Mouse (Mus musculus) spleen, adult 2 months (tissue): ENCODE measurements around the gene P2rx1. TPM values are rescaled to one million over a fixed set of nuclear protein-coding genes. Genes with fewer than 3 reads are reported as not detected.

ENCODE experiments used
- DNase-seq, 2 experiments: peaks; one replicate each; pipeline versions ENCODE4 v3.0.0 to v3.0.0-alpha.2; 2012 to 2021; ENCODE audit warnings: low spot score in 2 of 2, low read depth in 1 of 2
- H3K27ac ChIP-seq: fragments of 200-500 bp; 2 replicates; pipeline ENCODE4 v1.5.1; 2012; ENCODE audit warnings: low read length, inconsistent platforms; ENCODE audit not compliant: insufficient read depth
- H3K27me3 ChIP-seq: fragments of 200-500 bp; 2 replicates; pipeline ENCODE4 v1.6.1; 2012; ENCODE audit warnings: mild to moderate bottlenecking, moderate library complexity, low read length, inconsistent platforms; ENCODE audit not compliant: control insufficient read depth, insufficient read depth
- H3K36me3 ChIP-seq: fragments of 200-500 bp; 2 replicates; pipeline ENCODE4 v1.6.1; 2012; ENCODE audit warnings: mild to moderate bottlenecking, low read length, inconsistent platforms; ENCODE audit not compliant: control insufficient read depth, insufficient read depth
- H3K4me1 ChIP-seq: fragments of 200-500 bp; 2 replicates; pipeline ENCODE4 v1.6.1; 2011; ENCODE audit warnings: inconsistent platforms; ENCODE audit not compliant: control insufficient read depth, insufficient read depth, insufficient read length
- H3K4me3 ChIP-seq: fragments of 200-500 bp; 2 replicates; pipeline ENCODE4 v1.5.1; 2011; ENCODE audit warnings: mild to moderate bottlenecking, inconsistent platforms; ENCODE audit not compliant: insufficient read depth, insufficient read length; ENCODE audit errors: extremely low read depth
- CTCF ChIP-seq: fragments of 200-500 bp; IDR thresholded peaks from 2 replicates; pipeline ENCODE4 v1.5.1; 2011; ENCODE audit warnings: mild to moderate bottlenecking, inconsistent platforms; ENCODE audit not compliant: insufficient read depth, insufficient read length, insufficient replicate concordance; ENCODE audit errors: extremely low read depth
- POLR2A ChIP-seq: fragments of 200-500 bp; IDR thresholded peaks from 2 replicates; pipeline ENCODE4 v1.6.1; 2011; ENCODE audit warnings: low read depth, low read length, inconsistent platforms
- WGBS: fragments of 180-500 bp; shearing (Covaris S2); methylation state at CpG from one replicate; pipeline ENCODE4 v1.1.7; 2018; 5-methylcytosine and 5-hydroxymethylcytosine counted together
- polyA plus RNA-seq: library from polyadenylated mRNA; depleted of rRNA; stranded (reverse); fragments of >200 nt; gene quantifications from 2 replicates; pipeline ENCODE4 v1.2.3, GENCODE M21; 2012; rRNA removed

Gene P2rx1
- 14.3 and 16.3 TPM in 2 replicates for polyA plus RNA-seq

DNA sequence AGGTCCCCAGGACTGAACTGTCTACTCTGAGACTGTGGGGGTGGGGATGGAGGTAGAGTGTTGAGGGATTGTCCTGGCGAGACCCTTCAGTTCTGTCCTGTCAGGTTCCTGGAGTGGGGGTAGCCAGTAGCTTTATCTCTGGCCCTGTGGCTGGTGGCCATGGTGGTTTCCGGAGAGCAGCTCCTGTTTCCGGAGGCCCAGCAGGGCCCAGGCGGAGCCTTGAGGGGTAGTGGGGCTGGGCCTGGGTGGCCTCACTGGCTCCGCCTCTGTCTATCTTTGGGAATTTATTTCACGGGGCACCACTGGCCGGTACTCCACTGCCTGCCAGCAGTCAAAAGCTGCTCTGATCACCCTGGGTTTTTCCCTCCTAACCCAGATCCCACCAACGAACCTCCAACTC is at the start of gene P2rx1:
Gene P2rx1 (plus strand): TSS at position 333 of the 400 bp plus-strand sequence.
- Histone ChIP-seq H3K27me3 (no peaks in the 10 kb centered on the region), H3K27ac (no peak within 1 kb of the TSS), H3K4me1 (peaks cover 8% of the 10 kb centered on the region; the same call in 1 of the 2 replicates), H3K36me3 (no peaks in the 10 kb centered on the region), H3K4me3 (no peak within 1 kb of the TSS)
- no peak for DNase-seq
- TF ChIP-seq POLR2A (no peak), CTCF (no peak)
- 16% methylated on average over 8 of the region's 8 CpGs for WGBS

DNA sequence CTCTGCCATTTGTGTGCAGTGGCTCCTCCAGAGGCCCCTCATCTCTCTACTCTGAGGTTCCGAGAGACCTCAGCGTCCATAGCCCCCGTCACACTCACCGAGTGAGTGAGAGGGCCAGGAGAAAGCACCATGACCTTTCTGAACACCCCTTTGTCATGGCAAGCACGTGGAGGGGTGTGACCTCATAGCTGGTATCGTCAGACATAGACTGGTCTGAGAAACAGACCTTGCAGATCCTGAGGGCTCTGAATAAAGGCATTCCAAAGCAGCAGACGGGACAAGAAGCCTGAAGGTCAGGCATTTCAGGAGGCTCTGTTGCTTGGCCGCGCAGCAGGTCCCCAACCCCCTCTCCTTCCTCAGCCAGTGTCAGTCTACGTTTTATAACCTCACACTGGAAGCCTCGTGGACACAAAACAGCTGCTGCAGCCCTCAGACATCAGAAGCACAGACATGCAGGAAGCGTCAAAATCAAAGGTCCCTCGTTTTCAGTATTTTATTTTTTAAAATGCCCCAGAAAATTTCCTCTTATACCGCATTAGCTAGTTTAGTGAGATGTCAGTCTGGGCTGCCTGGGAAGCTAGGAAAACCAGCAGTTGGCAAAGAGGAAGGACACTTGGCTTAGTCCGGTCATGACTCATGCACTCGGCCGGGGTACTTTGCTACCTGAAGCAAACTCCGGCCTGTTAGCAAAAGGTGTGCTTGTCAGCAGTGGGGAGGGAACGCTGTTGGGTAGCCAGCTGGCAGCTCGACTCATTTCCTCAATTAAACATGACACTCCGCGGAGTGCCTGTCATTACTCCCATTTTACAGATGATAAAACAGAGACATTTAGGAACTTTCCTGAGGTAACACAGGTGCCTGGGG is 47.5 kb upstream of the P2rx1 start:
- H3K4me1 ChIP-seq = peaks cover 40% of the 10 kb centered on the region
- H3K36me3 ChIP-seq = no peaks in the 10 kb centered on the region
- 52% methylated on average over 22 of the region's 22 CpGs for WGBS
- 0 out of 2 replicates have a peak overlapping the region, but pooled peaks have one; percentile 4 for H3K27ac ChIP-seq
- no peak for TF ChIP-seq CTCF
- no peak for TF ChIP-seq POLR2A
- H3K4me3 ChIP-seq = no peak overlapping the region
- DNase-seq = no peak
- no peaks in the 10 kb centered on the region for H3K27me3 ChIP-seq

DNA sequence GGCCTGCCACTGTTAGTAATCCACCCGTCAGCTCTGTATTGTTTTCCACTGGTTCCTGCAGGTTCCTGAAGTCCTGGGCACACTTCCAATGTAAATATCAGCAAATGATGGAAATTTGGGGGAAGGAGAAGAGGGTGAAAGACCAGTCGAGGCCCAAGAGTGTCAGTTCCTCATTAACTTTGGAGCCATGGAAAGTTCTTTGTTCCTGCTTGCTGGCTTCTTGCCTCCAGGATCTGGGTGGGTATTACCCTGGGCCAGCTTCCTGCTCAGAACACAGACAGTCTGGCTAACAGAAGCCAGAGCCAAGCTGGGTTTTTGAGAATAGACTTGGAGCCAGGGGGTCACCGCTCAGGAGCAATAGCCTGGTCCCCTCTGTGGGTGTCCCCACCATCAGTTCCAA is 46.7 kb upstream of the P2rx1 start:
- Histone ChIP-seq H3K4me3 (no peak overlapping the region), H3K36me3 (no peaks in the 10 kb centered on the region), H3K4me1 (peaks cover 38% of the 10 kb centered on the region), H3K27ac (no peak overlapping the region; the same call in 1 of the 2 replicates), H3K27me3 (no peaks in the 10 kb centered on the region)
- DNase-seq = no peak
- TF ChIP-seq POLR2A (no peak), CTCF (no peak)
- WGBS = 74% methylated on average over 3 of the region's 3 CpGs

DNA sequence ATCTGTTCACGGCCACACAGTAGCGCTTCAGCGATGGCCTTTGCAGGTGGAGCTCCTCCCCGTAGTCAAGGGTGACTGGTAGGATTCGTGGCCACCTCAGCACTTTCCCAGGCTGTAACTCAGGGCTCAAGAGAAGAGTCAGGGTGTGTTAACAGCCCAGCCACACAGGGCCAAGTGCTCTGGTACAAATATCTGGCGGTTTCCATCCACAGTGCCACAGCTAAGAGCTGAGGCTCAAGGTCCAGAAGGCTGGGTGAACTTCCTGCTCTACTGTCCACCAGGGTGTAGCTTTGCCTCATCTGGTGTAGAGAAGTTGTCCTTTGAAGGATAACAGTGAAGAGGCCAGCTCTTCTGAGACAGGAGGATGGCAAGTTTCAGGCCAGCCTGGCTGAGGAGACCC is 46.2 kb upstream of the P2rx1 start:
- Histone ChIP-seq H3K27ac (peak overlapping the region; percentile 30), H3K4me3 (no peak overlapping the region), H3K27me3 (no peaks in the 10 kb centered on the region), H3K4me1 (peaks cover 43% of the 10 kb centered on the region), H3K36me3 (no peaks in the 10 kb centered on the region)
- TF ChIP-seq POLR2A (no peak), CTCF (no peak)
- 72% methylated on average over 6 of the region's 6 CpGs for whole genome bisulfite sequencing
- DNase-seq = no peak

DNA sequence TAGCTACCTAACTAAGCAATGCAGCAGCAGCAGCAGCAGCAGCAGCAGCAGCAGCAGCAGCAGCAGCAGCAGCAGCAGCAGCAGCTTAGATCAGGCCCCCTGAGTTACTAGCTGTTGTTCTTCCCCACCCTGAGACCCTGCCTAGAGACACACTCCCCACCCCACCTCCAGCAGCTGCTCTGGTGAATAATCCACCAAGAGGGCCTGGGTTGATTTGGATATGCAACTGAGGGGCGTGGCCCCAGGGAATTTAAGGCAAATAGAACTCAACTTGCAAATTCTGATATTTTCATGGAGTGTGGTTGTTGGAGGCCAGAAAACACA is 45.8 kb upstream of the P2rx1 start:
- Histone ChIP-seq H3K27me3 (no peaks in the 10 kb centered on the region), H3K36me3 (no peaks in the 10 kb centered on the region), H3K27ac (peak overlapping the region; percentile 60; the same call in 1 of the 2 replicates), H3K4me3 (no peak overlapping the region), H3K4me1 (peaks cover 44% of the 10 kb centered on the region)
- TF ChIP-seq CTCF (no peak), POLR2A (no peak)
- DNase-seq = no peak
- 67% methylated on average over 1 of the region's 1 CpGs for WGBS

DNA sequence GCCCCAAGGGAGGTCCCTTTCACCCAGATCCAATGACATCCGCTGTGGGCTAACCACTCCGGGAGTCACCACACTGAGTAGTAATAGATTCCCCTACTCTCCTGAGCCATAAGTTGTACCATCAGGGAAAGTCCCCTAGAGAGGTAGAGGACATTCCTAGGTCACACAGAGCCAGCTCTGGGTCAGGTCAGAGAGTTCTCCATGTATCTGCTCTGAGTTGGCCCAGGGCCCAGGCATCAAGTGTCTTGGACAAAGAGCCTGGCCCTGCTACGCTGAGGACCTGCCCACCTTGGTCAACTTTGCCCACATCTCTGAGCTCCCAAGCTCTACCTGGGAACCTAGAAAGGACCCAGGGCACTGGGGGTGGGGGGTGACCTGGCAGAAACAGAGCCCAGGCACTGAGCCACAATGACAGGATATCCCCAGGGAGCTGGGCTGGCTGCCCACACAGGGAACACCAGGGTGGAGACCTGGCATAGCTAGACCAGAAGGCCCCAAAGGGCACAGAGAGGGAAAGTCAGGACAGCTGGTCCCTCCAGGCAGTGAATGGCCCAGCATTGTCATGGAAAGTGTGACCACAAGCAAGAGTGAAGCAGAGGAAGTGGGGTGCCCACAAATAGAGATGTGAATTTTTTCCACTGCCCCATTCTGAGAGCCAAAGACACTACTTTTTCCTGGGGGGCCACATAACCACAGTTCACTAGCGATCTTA is 45.3 kb upstream of the P2rx1 start:
- Histone ChIP-seq H3K4me3 (no peak overlapping the region), H3K36me3 (no peaks in the 10 kb centered on the region), H3K27ac (peak overlapping the region; percentile 78), H3K27me3 (no peaks in the 10 kb centered on the region), H3K4me1 (peaks cover 49% of the 10 kb centered on the region)
- DNase-seq = peak; percentile 62 to 79
- 29% methylated on average over 4 of the region's 4 CpGs for WGBS
- TF ChIP-seq CTCF (no peak), POLR2A (no peak)

DNA sequence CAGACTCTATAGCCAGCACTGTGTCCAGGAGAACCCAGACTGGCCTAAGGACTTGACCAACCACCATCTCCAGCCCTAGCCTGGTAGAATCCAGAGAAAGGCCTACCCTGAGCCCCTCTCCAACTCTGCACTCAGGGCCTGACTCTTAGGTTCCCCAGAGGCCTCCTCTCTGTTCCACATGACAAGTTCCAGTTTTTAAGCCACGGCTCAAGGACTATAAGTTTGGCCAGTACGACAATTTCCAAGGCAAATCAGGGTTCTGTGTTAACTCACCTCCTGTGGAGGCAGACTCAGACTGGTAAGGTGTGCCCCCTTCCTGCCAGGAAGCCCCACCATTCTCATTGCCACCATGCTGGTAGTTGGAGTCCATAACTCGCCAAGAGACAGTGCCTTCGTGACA is 44.7 kb upstream of the P2rx1 start:
- peak overlapping the region; percentile 78 for H3K27ac ChIP-seq
- DNase-seq = no peak
- H3K4me3 ChIP-seq = no peak overlapping the region
- 34% methylated on average over 4 of the region's 4 CpGs for WGBS
- no peak for TF ChIP-seq CTCF
- TF ChIP-seq POLR2A = no peak
- no peaks in the 10 kb centered on the region for H3K27me3 ChIP-seq
- H3K4me1 ChIP-seq = peaks cover 49% of the 10 kb centered on the region
- no peaks in the 10 kb centered on the region for H3K36me3 ChIP-seq
